In genomic region chr15:95820142-95820541, GRCm38 (mm10) we compare ENCODE assay signal across 19 mouse cellular contexts. TPM values are rescaled to one million over a fixed set of nuclear protein-coding genes. Genes with fewer than 3 reads are reported as not detected.
A peak's percentile ranks its signal among the peaks of the same experiment; 100 is the strongest.
DNase-seq lines count a peak whose midpoint lies in the region; ATAC-seq and TF ChIP-seq lines count a peak whose summit lies in the region.
"Had no signal": no experiment of that assay in that cellular context is flagged by ENCODE, and none has a peak within 500 bp of the region (broad histone marks: within the 10 kb centered on the region; RNA-seq: fewer than 3 reads in every experiment).

No protein-coding gene starts in this region.

- no peaks in the 10 kb centered on the region for H3K27me3 ChIP-seq in intestine, embryonic 15.5 days (replicated peaks)
- no peaks in the 10 kb centered on the region for H3K27me3 ChIP-seq in intestine, postnatal 0 days (replicated peaks; ENCODE audit: control insufficient read depth, insufficient read depth, low read length)
- H3K27me3 ChIP-seq in ES-Bruce4 (ENCODE audit: control insufficient read depth, insufficient read depth, low read length, poor library complexity, severe bottlenecking): no peaks in the 10 kb centered on the region
- no peaks in the 10 kb centered on the region for H3K27me3 ChIP-seq in cerebellum, adult 2 months (ENCODE audit: control insufficient read depth, insufficient read depth, low read length)
- H3K27me3 ChIP-seq: embryonic facial prominence, embryonic 13.5 days; forebrain, embryonic 15.5 days; limb, embryonic 12.5 days; liver, embryonic 12.5 days; lung, embryonic 15.5 days had no signal

- peaks cover 9% of the 10 kb centered on the region for H3K4me1 ChIP-seq in intestine, embryonic 15.5 days (replicated peaks)
- H3K4me1 ChIP-seq in intestine, postnatal 0 days (replicated peaks; ENCODE audit: control insufficient read depth, insufficient read depth, low read length): no peaks in the 10 kb centered on the region
- no peaks in the 10 kb centered on the region for H3K4me1 ChIP-seq in ES-Bruce4 (ENCODE audit: control insufficient read depth, insufficient read depth, low read length)
- H3K4me1 ChIP-seq in cerebellum, adult 2 months (ENCODE audit: control insufficient read depth, insufficient read depth, low read length): peaks cover 6% of the 10 kb centered on the region; the same call in 1 of the 2 replicates
- H3K4me1 ChIP-seq: forebrain, embryonic 15.5 days had no signal

- TF ChIP-seq EP300 in ES-Bruce4 (IDR thresholded peaks at IDR 0.05; ENCODE audit: insufficient read depth, low read depth, low read length): no peak

- no peak for ATAC-seq in intestine, embryonic 15.5 days
- no peak for ATAC-seq in intestine, postnatal 0 days
- ATAC-seq: forebrain, embryonic 15.5 days had no signal

- DNase-seq in cerebellum, adult 11-12 months: peak; percentile 13
- DNase-seq in cerebellum, adult 8-10 months: no peak
- DNase-seq in cerebellum, adult 2 months: peak; percentile 18 to 21
- DNase-seq in layer of hippocampus, adult 11-12 months (ENCODE audit: low spot score): no peak
- DNase-seq in adrenal gland, postnatal 10 days: no peak
- DNase-seq: adrenal gland, postnatal 14 days; kidney, adult 8-10 months; kidney, postnatal 14 days; lung, postnatal 4 days; right cerebral cortex, postnatal 25 days; thymus, adult 2 months had no signal

- H3K9me3 ChIP-seq in intestine, embryonic 15.5 days: no peaks in the 10 kb centered on the region
- no peaks in the 10 kb centered on the region for H3K9me3 ChIP-seq in intestine, postnatal 0 days (ENCODE audit: control insufficient read depth)
- no peaks in the 10 kb centered on the region for H3K9me3 ChIP-seq in ES-Bruce4 (replicated peaks; ENCODE audit: control insufficient read depth, insufficient read depth, low read length, poor library complexity, severe bottlenecking)
- H3K9me3 ChIP-seq: embryonic facial prominence, embryonic 13.5 days; forebrain, embryonic 15.5 days; limb, embryonic 12.5 days; liver, embryonic 12.5 days; lung, embryonic 15.5 days had no signal

- 93% methylated on average over 12 of the region's 12 CpGs for WGBS in intestine, embryonic 15.5 days
- WGBS in intestine, postnatal 0 days: 88% methylated on average over 12 of the region's 12 CpGs
- 34% methylated on average over 12 of the region's 12 CpGs for WGBS in cerebellum, adult 2 months

- no peaks in the 10 kb centered on the region for H3K36me3 ChIP-seq in intestine, embryonic 15.5 days
- H3K36me3 ChIP-seq in intestine, postnatal 0 days (ENCODE audit: control insufficient read depth, insufficient read depth): peaks cover 5% of the 10 kb centered on the region; the same call in 1 of the 2 replicates
- H3K36me3 ChIP-seq in ES-Bruce4 (ENCODE audit: control insufficient read depth, insufficient read depth, low read length, poor library complexity, severe bottlenecking): no peaks in the 10 kb centered on the region
- H3K36me3 ChIP-seq: forebrain, embryonic 15.5 days; lung, embryonic 15.5 days had no signal

- no peak overlapping the region for H3K9ac ChIP-seq in intestine, embryonic 15.5 days
- no peak overlapping the region for H3K9ac ChIP-seq in intestine, postnatal 0 days (ENCODE audit: low read depth, low read length)
- H3K9ac ChIP-seq in ES-Bruce4 (ENCODE audit: low read depth, poor library complexity, severe bottlenecking): peak overlapping the region; percentile 21
- H3K9ac ChIP-seq: embryonic facial prominence, embryonic 13.5 days; forebrain, embryonic 15.5 days; limb, embryonic 12.5 days; liver, embryonic 12.5 days; lung, embryonic 15.5 days had no signal

- no peak for TF ChIP-seq CTCF in intestine, postnatal 0 days (IDR thresholded peaks at IDR 0.05; ENCODE audit: low read depth)
- TF ChIP-seq CTCF in ES-Bruce4 (IDR thresholded peaks at IDR 0.05; ENCODE audit: low read depth, low read length): no peak
- TF ChIP-seq CTCF in cerebellum, adult 2 months (IDR thresholded peaks at IDR 0.05; ENCODE audit: borderline replicate concordance, insufficient read depth, low read depth, low read length): no peak

- TF ChIP-seq POLR2A in ES-Bruce4 (IDR thresholded peaks at IDR 0.05; ENCODE audit: insufficient read depth, low read length): no peak
- TF ChIP-seq POLR2A in cerebellum, adult 2 months (IDR thresholded peaks at IDR 0.05; ENCODE audit: borderline replicate concordance, insufficient read depth, low read length): no peak

- no peak overlapping the region for H3K4me2 ChIP-seq in intestine, embryonic 15.5 days (replicated peaks)
- no peak overlapping the region for H3K4me2 ChIP-seq in intestine, postnatal 0 days (replicated peaks; ENCODE audit: low read depth)
- H3K4me2 ChIP-seq: embryonic facial prominence, embryonic 13.5 days; forebrain, embryonic 15.5 days; limb, embryonic 12.5 days; liver, embryonic 12.5 days; lung, embryonic 15.5 days had no signal

- H3K27ac ChIP-seq in intestine, embryonic 15.5 days: 0 out of 2 replicates have a peak overlapping the region, but pooled peaks have one; percentile 27
- H3K27ac ChIP-seq in intestine, postnatal 0 days (ENCODE audit: low read depth, low read length): no peak overlapping the region
- peak overlapping the region; percentile 7; the same call in 1 of the 2 replicates for H3K27ac ChIP-seq in ES-Bruce4 (ENCODE audit: insufficient read depth, low read length)
- H3K27ac ChIP-seq in cerebellum, adult 2 months (ENCODE audit: insufficient read depth, low read length): no peak overlapping the region
- H3K27ac ChIP-seq: embryonic facial prominence, embryonic 13.5 days; forebrain, embryonic 15.5 days; limb, embryonic 12.5 days; liver, embryonic 12.5 days; lung, embryonic 15.5 days had no signal

- no peak overlapping the region for H3K4me3 ChIP-seq in intestine, embryonic 15.5 days (replicated peaks)
- no peak overlapping the region for H3K4me3 ChIP-seq in intestine, postnatal 0 days (ENCODE audit: low read depth, low read length)
- H3K4me3 ChIP-seq in ES-Bruce4 (ENCODE audit: low read depth, low read length): peak overlapping the region; percentile 41
- H3K4me3 ChIP-seq in cerebellum, adult 2 months (replicated peaks; ENCODE audit: insufficient read depth, low read depth, low read length): no peak overlapping the region
- H3K4me3 ChIP-seq: embryonic facial prominence, embryonic 13.5 days; forebrain, embryonic 15.5 days; limb, embryonic 12.5 days; liver, embryonic 12.5 days; lung, embryonic 15.5 days had no signal

RNA-seq across cellular contexts. Expression of gene Ano6, which starts 29.5 kb away (rescaled TPM):
- 50.4 and 53.8 TPM in 2 replicates for polyA plus RNA-seq in intestine, embryonic 15.5 days (2015; fragmentation: Nextera tagmentation; extraction: Ambion mirVana)
- polyA plus RNA-seq in intestine, postnatal 0 days (2015; fragmentation: Nextera tagmentation; extraction: Ambion mirVana): 23.9 and 30.5 TPM in 2 replicates
- polyA plus RNA-seq in ES-Bruce4 (2011; ENCODE audit: insufficient read depth, insufficient read length, low read depth, missing spikeins): 36.9 and 42.5 TPM in 2 replicates
- polyA plus RNA-seq in cerebellum, adult 2 months (2012; rRNA removed): 14.2 and 14.8 TPM in 2 replicates
- total RNA-seq in adrenal gland, postnatal 10 days (2021): 10 to 100 TPM; 54.4 to 72.8 TPM

Comparison
In these comparisons a context has a peak if more than half of its experiments do, and no peak if none do; other contexts are left out.
1. DNase-seq: peak in cerebellum, adult 11-12 months (single experiment) and cerebellum, adult 2 months (2 of 2); none in cerebellum, adult 8-10 months (single experiment), layer of hippocampus, adult 11-12 months (single experiment) and adrenal gland, postnatal 10 days (single experiment).
2. H3K27ac ChIP-seq: peak in intestine, embryonic 15.5 days (single experiment) and ES-Bruce4 (single experiment); none in intestine, postnatal 0 days (single experiment) and cerebellum, adult 2 months (single experiment).